Mouse (Mus musculus) spleen, adult 2 months (tissue): ENCODE results near the gene Zfp335. TPM values are rescaled to one million over a fixed set of nuclear protein-coding genes. Genes with fewer than 3 reads are reported as not detected.
A peak's percentile ranks its signal among the peaks of the same experiment; 100 is the strongest.

Experiments
- DNase-seq, 2 experiments: peaks; one replicate each; pipeline versions ENCODE4 v3.0.0 to v3.0.0-alpha.2; 2012 to 2021; ENCODE audit warnings: low spot score in 2 of 2, low read depth in 1 of 2
- H3K27ac ChIP-seq: fragments of 200-500 bp; 2 replicates; pipeline ENCODE4 v1.5.1; 2012; ENCODE audit warnings: low read length, inconsistent platforms; ENCODE audit not compliant: insufficient read depth
- H3K27me3 ChIP-seq: fragments of 200-500 bp; 2 replicates; pipeline ENCODE4 v1.6.1; 2012; ENCODE audit warnings: mild to moderate bottlenecking, moderate library complexity, low read length, inconsistent platforms; ENCODE audit not compliant: control insufficient read depth, insufficient read depth
- H3K36me3 ChIP-seq: fragments of 200-500 bp; 2 replicates; pipeline ENCODE4 v1.6.1; 2012; ENCODE audit warnings: mild to moderate bottlenecking, low read length, inconsistent platforms; ENCODE audit not compliant: control insufficient read depth, insufficient read depth
- H3K4me1 ChIP-seq: fragments of 200-500 bp; 2 replicates; pipeline ENCODE4 v1.6.1; 2011; ENCODE audit warnings: inconsistent platforms; ENCODE audit not compliant: control insufficient read depth, insufficient read depth, insufficient read length
- H3K4me3 ChIP-seq: fragments of 200-500 bp; 2 replicates; pipeline ENCODE4 v1.5.1; 2011; ENCODE audit warnings: mild to moderate bottlenecking, inconsistent platforms; ENCODE audit not compliant: insufficient read depth, insufficient read length; ENCODE audit errors: extremely low read depth
- CTCF ChIP-seq: fragments of 200-500 bp; IDR thresholded peaks from 2 replicates; pipeline ENCODE4 v1.5.1; 2011; ENCODE audit warnings: mild to moderate bottlenecking, inconsistent platforms; ENCODE audit not compliant: insufficient read depth, insufficient read length, insufficient replicate concordance; ENCODE audit errors: extremely low read depth
- POLR2A ChIP-seq: fragments of 200-500 bp; IDR thresholded peaks from 2 replicates; pipeline ENCODE4 v1.6.1; 2011; ENCODE audit warnings: low read depth, low read length, inconsistent platforms
- WGBS: fragments of 180-500 bp; shearing (Covaris S2); methylation state at CpG from one replicate; pipeline ENCODE4 v1.1.7; 2018; 5-methylcytosine and 5-hydroxymethylcytosine counted together
- polyA plus RNA-seq: library from polyadenylated mRNA; depleted of rRNA; stranded (reverse); fragments of >200 nt; gene quantifications from 2 replicates; pipeline ENCODE4 v1.2.3, GENCODE M21; 2012; rRNA removed

The Zfp335 gene
- polyA plus RNA-seq, 1 experiment, result 37.8 TPM

GRCm38 (mm10) chr2:164850061-164850460, 61.5 kb downstream of the Zfp335 start:
- 32% methylated on average over 8 of the region's 8 CpGs for WGBS
- Histone ChIP-seq H3K4me3 (no peak overlapping the region), H3K27ac (no peak overlapping the region; the same call in 1 of the 2 replicates), H3K4me1 (peaks cover 4% of the 10 kb centered on the region; the same call in 1 of the 2 replicates), H3K27me3 (no peaks in the 10 kb centered on the region), H3K36me3 (no peaks in the 10 kb centered on the region)
- TF ChIP-seq CTCF (no peak), POLR2A (no peak)
- DNase-seq, result peak in 1 of 2 experiments; percentile 36

GRCm38 (mm10) chr2:164845782-164846181, 65.8 kb downstream of the Zfp335 start:
- no peak for DNase-seq
- no peak overlapping the region for H3K4me3 ChIP-seq
- H3K27me3 ChIP-seq, result no peaks in the 10 kb centered on the region
- H3K4me1 ChIP-seq, result peaks cover 4% of the 10 kb centered on the region; the same call in 1 of the 2 replicates
- TF ChIP-seq POLR2A (no peak), CTCF (no peak)
- no peak overlapping the region for H3K27ac ChIP-seq
- H3K36me3 ChIP-seq, result no peaks in the 10 kb centered on the region
- WGBS, result 48% methylated on average over 3 of the region's 3 CpGs

Other genes with a start within 250 kb of the Zfp335 start
- gene Wfdc11, start 237.7 kb downstream of the Zfp335 start, polyA plus RNA-seq, result not detected in 2 replicates
- gene Wfdc13, start 226.7 kb downstream of the Zfp335 start, polyA plus RNA-seq, result not detected in 2 replicates
- gene Spint4, start 213.3 kb downstream of the Zfp335 start, polyA plus RNA-seq, result not detected in 2 replicates
- not detected in 2 replicates for gene Spint5, start 196.5 kb downstream of the Zfp335 start, polyA plus RNA-seq
- 0.18 and 0.34 TPM in 2 replicates for gene Wfdc3, start 165.8 kb downstream of the Zfp335 start, polyA plus RNA-seq
- gene Dnttip1, start 165.8 kb downstream of the Zfp335 start, polyA plus RNA-seq, result 38.9 and 48.0 TPM in 2 replicates
- gene Ube2c, start 141.9 kb downstream of the Zfp335 start, polyA plus RNA-seq, result 92.8 and 97.2 TPM in 2 replicates
- gene Tnnc2, start 131.8 kb downstream of the Zfp335 start, polyA plus RNA-seq, result not detected in 2 replicates
- 9.5 and 12.9 TPM in 2 replicates for gene Snx21, start 125.9 kb downstream of the Zfp335 start, polyA plus RNA-seq
- gene Acot8, start 106.9 kb downstream of the Zfp335 start, polyA plus RNA-seq, result 44.9 and 54.1 TPM in 2 replicates
- gene Zswim3, start 106.7 kb downstream of the Zfp335 start, polyA plus RNA-seq, result 2.5 and 3.0 TPM in 2 replicates
- gene Zswim1, start 89.1 kb downstream of the Zfp335 start, polyA plus RNA-seq, result 7.7 and 9.3 TPM in 2 replicates
- gene Spata25, start 83.2 kb downstream of the Zfp335 start, polyA plus RNA-seq, result 0.16 and 0.40 TPM in 2 replicates
- 318 and 362 TPM in 2 replicates for gene Ctsa, start 78.9 kb downstream of the Zfp335 start, polyA plus RNA-seq
- 5.7 and 9.6 TPM in 2 replicates for gene Neurl2, start 78.3 kb downstream of the Zfp335 start, polyA plus RNA-seq
- gene Pltp, start 54.0 kb downstream of the Zfp335 start, polyA plus RNA-seq, result 48.3 and 51.8 TPM in 2 replicates
- gene Pcif1, start 32.5 kb downstream of the Zfp335 start, polyA plus RNA-seq, result 33.2 and 36.7 TPM in 2 replicates
- 16.0 and 26.6 TPM in 2 replicates for gene Mmp9, start 29.0 kb upstream of the Zfp335 start, polyA plus RNA-seq
- 1.2 and 1.3 TPM in 2 replicates for gene Slc12a5, start 49.0 kb upstream of the Zfp335 start, polyA plus RNA-seq
- gene Ncoa5, start 123.1 kb upstream of the Zfp335 start, polyA plus RNA-seq, result 25.1 and 28.7 TPM in 2 replicates
- gene Cd40, start 143.9 kb upstream of the Zfp335 start, polyA plus RNA-seq, result 66.9 and 97.0 TPM in 2 replicates
- gene 1700025C18Rik, start 179.0 kb upstream of the Zfp335 start, polyA plus RNA-seq, result not detected in 2 replicates